Mouse (Mus musculus): ENCODE measurements around the gene Slfn8. TPM values are rescaled to one million over a fixed set of nuclear protein-coding genes. Genes with fewer than 3 reads are reported as not detected.

Slfn8 gene
- polyA plus RNA-seq, 1 experiment from 2014 or later: 1.0 TPM

GRCm38 (mm10) chr11:82956925-82957324, 63.7 kb downstream of the Slfn8 start:
- WGBS: 81% methylated on average over 10 of the region's 10 CpGs
- no peak overlapping the region for H3K4me3 ChIP-seq (ENCODE audit: low read depth, low read length)
- ATAC-seq (ENCODE audit: low read depth) (no peak), DNase-seq (ENCODE audit: low spot score) (no peak)
- H3K9me3 ChIP-seq (ENCODE audit: control insufficient read depth, low read length): no peaks in the 10 kb centered on the region
- H3K4me1 ChIP-seq (ENCODE audit: control insufficient read depth, insufficient read depth, low read length): no peaks in the 10 kb centered on the region
- H3K27ac ChIP-seq (replicated peaks; ENCODE audit: low read depth, low read length): no peak overlapping the region
- no peak overlapping the region for H3K9ac ChIP-seq (ENCODE audit: low read depth, low read length)
- no peaks in the 10 kb centered on the region for H3K36me3 ChIP-seq (ENCODE audit: control insufficient read depth, insufficient read depth, low read length)
- peaks cover 24% of the 10 kb centered on the region for H3K27me3 ChIP-seq (replicated peaks; ENCODE audit: control insufficient read depth, insufficient read depth, low read length)
- H3K4me2 ChIP-seq (ENCODE audit: low read depth, low read length): no peak overlapping the region

GRCm38 (mm10) chr11:82954631-82955030, 66.0 kb downstream of the Slfn8 start:
- H3K27ac ChIP-seq (replicated peaks; ENCODE audit: low read depth, low read length): no peak overlapping the region
- H3K9me3 ChIP-seq (ENCODE audit: control insufficient read depth, low read length): no peaks in the 10 kb centered on the region
- ATAC-seq (ENCODE audit: low read depth): no peak
- WGBS: 84% methylated on average over 6 of the region's 6 CpGs
- H3K4me2 ChIP-seq (ENCODE audit: low read depth, low read length): no peak overlapping the region
- peaks cover 44% of the 10 kb centered on the region for H3K27me3 ChIP-seq (replicated peaks; ENCODE audit: control insufficient read depth, insufficient read depth, low read length)
- H3K9ac ChIP-seq (ENCODE audit: low read depth, low read length): no peak overlapping the region
- H3K36me3 ChIP-seq (ENCODE audit: control insufficient read depth, insufficient read depth, low read length): no peaks in the 10 kb centered on the region
- no peak for DNase-seq (ENCODE audit: low spot score)
- H3K4me1 ChIP-seq (ENCODE audit: control insufficient read depth, insufficient read depth, low read length): no peaks in the 10 kb centered on the region
- H3K4me3 ChIP-seq (ENCODE audit: low read depth, low read length): no peak overlapping the region

- WGBS: 60% methylated on average over 9 of the region's 9 CpGs
- Histone ChIP-seq H3K27ac (replicated peaks; ENCODE audit: low read depth, low read length) (no peak overlapping the region), H3K36me3 (ENCODE audit: control insufficient read depth, insufficient read depth, low read length) (no peaks in the 10 kb centered on the region), H3K27me3 (replicated peaks; ENCODE audit: control insufficient read depth, insufficient read depth, low read length) (peaks cover 47% of the 10 kb centered on the region), H3K9ac (ENCODE audit: low read depth, low read length) (no peak overlapping the region), H3K4me1 (ENCODE audit: control insufficient read depth, insufficient read depth, low read length) (no peaks in the 10 kb centered on the region), H3K9me3 (ENCODE audit: control insufficient read depth, low read length) (no peaks in the 10 kb centered on the region), H3K4me2 (ENCODE audit: low read depth, low read length) (peak overlapping the region; percentile 9; the same call in 1 of the 2 replicates), H3K4me3 (ENCODE audit: low read depth, low read length) (no peak overlapping the region)
- DNase-seq (ENCODE audit: low spot score) (no peak), ATAC-seq (ENCODE audit: low read depth) (no peak)
Observed at GRCm38 (mm10) chr11:82952612-82953542, 67.7 kb downstream of the Slfn8 start.

Small RNAs within 50 kb of the gene (microRNA-seq; reads per million reads assigned to microRNA genes)
- not detected for gene Gm27598 (ENCODE audit: borderline number of aligned reads)
- gene Mir7679 (ENCODE audit: borderline number of aligned reads): not detected

Other genes starting within 250 kb of the Slfn8 start
- 32.9 and 34.2 TPM in 2 replicates for gene Lig3, start 239.7 kb downstream of the Slfn8 start, polyA plus RNA-seq (2014; fragmentation: Nextera tagmentation; extraction: Ambion mirVana)
- 9.7 and 10.2 TPM in 2 replicates for gene Rffl, start 149.6 kb downstream of the Slfn8 start, polyA plus RNA-seq (2014; fragmentation: Nextera tagmentation; extraction: Ambion mirVana)
- 14.5 and 15.0 TPM in 2 replicates for gene Rad51d, start 130.2 kb downstream of the Slfn8 start, polyA plus RNA-seq (2014; fragmentation: Nextera tagmentation; extraction: Ambion mirVana)
- gene Fndc8, start 128.7 kb downstream of the Slfn8 start, polyA plus RNA-seq (2014; fragmentation: Nextera tagmentation; extraction: Ambion mirVana): 0.30 and 0.47 TPM in 2 replicates
- 24.3 and 30.7 TPM in 2 replicates for gene Nle1, start 112.4 kb downstream of the Slfn8 start, polyA plus RNA-seq (2014; fragmentation: Nextera tagmentation; extraction: Ambion mirVana)
- 37.1 and 44.5 TPM in 2 replicates for gene Unc45b, start 110.3 kb downstream of the Slfn8 start, polyA plus RNA-seq (2014; fragmentation: Nextera tagmentation; extraction: Ambion mirVana)
- gene Slfn5, start 69.5 kb downstream of the Slfn8 start, polyA plus RNA-seq (2014; fragmentation: Nextera tagmentation; extraction: Ambion mirVana): 2.4 and 3.9 TPM in 2 replicates
- gene Slfn9, start 29.0 kb downstream of the Slfn8 start, polyA plus RNA-seq (2014; fragmentation: Nextera tagmentation; extraction: Ambion mirVana): 16.6 and 17.1 TPM in 2 replicates
- gene Slfn2, start 44.3 kb upstream of the Slfn8 start, polyA plus RNA-seq (2014; fragmentation: Nextera tagmentation; extraction: Ambion mirVana): 7.1 and 9.6 TPM in 2 replicates
- 0.29 and 0.50 TPM in 2 replicates for gene Slfn1, start 96.0 kb upstream of the Slfn8 start, polyA plus RNA-seq (2014; fragmentation: Nextera tagmentation; extraction: Ambion mirVana)
- gene Slfn4, start 154.4 kb upstream of the Slfn8 start, polyA plus RNA-seq (2014; fragmentation: Nextera tagmentation; extraction: Ambion mirVana): 0.08 and 0.26 TPM in 2 replicates
- gene Slfn3, start 170.5 kb upstream of the Slfn8 start, polyA plus RNA-seq (2014; fragmentation: Nextera tagmentation; extraction: Ambion mirVana): 1.7 TPM in 2 replicates

All from embryonic facial prominence, embryonic 14.5 days (tissue).